Mouse (Mus musculus): ENCODE data around the gene Qrich1.

DNA sequence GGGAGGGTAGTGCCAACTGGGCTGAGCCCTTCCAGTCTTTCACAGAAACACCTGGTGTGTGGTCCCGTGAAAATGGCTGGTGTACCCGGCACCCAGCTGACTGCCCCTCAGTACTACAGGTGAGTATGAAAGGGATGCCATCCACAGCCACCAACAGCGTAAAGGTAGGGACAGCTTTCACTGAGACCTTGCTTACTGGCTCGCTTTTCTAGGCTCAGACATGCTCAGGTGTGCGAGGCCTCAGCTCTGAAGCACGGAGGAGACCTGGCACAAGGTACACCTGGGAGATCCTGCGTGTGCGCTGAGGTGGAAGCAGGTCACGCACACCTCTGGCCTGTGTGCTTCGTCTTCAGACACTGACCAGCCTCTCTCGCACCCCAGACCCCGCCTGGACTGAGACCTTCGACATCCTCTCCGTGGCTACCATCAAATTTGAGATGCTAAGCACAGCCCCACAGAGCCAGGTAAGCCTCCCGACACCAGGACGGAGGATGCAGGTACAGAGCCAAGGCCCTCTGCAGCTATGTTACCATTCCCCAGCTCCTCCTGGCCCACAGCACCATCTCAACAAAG, 54.9 kb downstream of the Qrich1 start:
- TF ChIP-seq CTCF (IDR thresholded peaks at IDR 0.05; ENCODE audit: low read depth, low read length) (no peak), POLR2A (IDR thresholded peaks at IDR 0.05; ENCODE audit: extremely low read depth, insufficient read depth, low read length) (no peak)
